Mouse (Mus musculus): ENCODE data around the gene Scin.
"Not testable (repeated sequence)": the region's sequence is repeated elsewhere in the genome, so short reads cannot be mapped to it uniquely, and the experiment has no call there.

The Scin gene

GRCm38 (mm10) chr12:40133573-40134271, at the start of gene Scin:
Gene Scin, minus strand, starts transcription at chr12:40134228.
- DNase-seq (ENCODE audit: low read depth, low spot score): no peak

DNA sequence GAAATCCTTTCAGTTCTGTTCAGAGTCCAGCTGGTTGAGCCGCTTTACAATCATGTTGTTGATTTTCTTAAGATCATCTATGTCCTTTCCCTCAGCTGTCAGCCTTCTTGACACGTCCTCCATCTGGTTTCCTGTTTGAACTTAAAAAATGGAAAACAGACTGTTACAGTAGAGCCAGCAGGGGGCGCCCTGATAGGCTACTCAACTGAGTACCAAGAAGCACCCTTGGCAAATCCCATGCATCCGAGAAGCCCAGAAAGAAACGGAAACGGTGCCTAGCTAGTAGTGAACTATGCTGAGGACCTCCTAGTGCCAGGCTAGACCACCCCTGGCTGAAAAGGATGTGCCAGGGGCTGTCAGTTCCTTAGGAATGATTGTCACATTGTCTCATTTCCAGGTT, 43.1 kb upstream of the Scin start:
- DNase-seq (ENCODE audit: low read depth, low spot score): no peak

DNA sequence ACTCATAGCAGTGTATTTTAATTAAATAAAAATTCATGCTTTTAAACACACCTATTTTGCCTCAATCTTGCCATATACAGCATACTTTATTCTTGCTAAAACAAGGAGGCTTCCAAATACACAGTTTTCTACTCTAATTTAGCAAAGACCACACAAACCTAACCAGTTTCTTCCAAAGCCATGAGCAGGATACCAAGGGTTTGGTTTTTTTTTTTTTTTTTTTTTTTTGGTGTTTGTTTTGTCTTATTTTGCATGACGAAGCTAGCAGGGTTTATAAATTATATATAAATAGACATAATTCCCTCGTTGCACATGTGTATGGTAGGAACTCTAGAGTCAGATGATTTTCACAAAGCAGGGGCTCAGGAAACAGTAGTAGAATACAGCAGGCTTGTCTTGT, 42.1 kb upstream of the Scin start:
- DNase-seq (ENCODE audit: low read depth, low spot score): no peak

- not testable (repeated sequence) for DNase-seq (ENCODE audit: low read depth, low spot score)
Measured at GRCm38 (mm10) chr12:40175171-40175570, 41.1 kb upstream of the Scin start.

DNA sequence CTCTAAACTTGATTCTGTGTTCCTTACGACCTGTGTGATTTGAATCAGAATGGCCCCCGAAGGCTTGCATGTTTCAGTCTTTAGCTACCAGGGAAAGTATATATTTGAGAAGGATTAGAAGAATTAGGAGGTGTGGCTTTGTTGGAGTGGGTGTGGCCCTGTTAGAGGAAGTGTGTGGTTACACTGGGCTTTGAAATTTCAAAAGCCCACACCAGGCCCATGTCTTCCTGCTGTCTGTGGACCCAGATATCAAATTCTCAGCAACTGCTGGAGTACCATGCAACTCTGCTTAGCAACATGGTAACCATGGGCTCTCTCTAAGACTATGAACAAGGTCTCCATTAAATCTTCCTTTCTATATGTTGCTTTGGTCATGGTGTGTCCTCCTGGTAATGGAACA, 37.6 kb upstream of the Scin start:
- DNase-seq (ENCODE audit: low read depth, low spot score): no peak

GRCm38 (mm10) chr12:40169675-40170074, 35.6 kb upstream of the Scin start:
- no peak for DNase-seq (ENCODE audit: low read depth, low spot score)

- DNase-seq (ENCODE audit: low read depth, low spot score): peak; percentile 26
Measured at GRCm38 (mm10) chr12:40164621-40165020, 30.6 kb upstream of the Scin start.

GRCm38 (mm10) chr12:40160777-40161176, 26.7 kb upstream of the Scin start:
- DNase-seq (ENCODE audit: low read depth, low spot score): no peak

DNA sequence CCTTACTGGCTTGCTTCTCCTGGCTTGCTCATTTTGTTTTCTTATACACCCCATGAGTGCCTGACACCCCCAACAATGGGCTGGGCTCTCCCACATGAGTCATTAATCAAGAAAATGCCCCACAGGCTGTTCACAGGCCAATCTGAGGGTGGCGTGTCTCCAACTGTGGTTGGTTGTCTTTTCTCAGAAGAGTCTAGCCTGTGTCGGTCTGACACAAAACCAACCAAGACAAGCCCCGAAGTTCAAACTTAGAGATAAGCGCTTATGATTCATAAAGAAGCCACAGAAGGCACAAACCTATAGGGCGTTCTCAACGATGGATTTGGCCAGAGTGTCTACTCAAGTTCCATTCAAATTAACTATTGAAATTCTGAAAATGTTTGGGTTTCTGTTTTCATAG, 20.2 kb upstream of the Scin start:
- DNase-seq (ENCODE audit: low read depth, low spot score): no peak

DNA sequence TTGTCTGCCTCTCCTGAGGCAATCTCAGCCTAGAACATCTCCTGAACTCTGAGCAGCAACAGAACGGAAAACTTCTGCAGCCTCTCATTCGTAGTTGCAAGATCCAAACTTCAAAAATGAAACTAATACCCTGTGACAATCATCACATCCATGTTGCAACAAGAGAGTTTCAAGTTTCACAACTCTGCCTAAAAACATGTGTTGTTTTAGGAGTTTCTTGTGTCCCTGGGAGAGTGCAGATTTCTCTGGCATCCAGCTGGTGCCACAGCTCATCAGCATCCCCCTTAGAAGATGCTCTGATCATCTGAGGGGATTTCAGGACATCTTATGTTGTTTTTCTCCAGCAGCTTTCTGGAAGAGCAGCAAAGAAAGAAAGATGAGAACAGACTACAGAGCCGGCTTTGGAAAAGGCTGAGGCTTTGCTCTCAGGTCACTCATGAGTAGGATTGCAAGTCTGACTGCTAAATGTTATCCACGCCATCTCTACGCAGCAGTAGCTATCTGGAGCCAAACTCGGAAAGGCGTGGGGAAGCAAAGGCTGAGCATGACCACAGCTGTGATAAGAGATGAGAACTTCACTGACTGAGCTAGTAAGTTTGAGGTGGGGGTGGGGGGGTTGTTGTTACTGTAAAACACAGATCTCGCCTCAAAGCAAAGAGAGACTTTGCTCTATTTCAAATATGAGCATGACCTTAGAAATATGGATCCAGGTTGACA, 18.5 kb upstream of the Scin start:
- DNase-seq (ENCODE audit: low read depth, low spot score): no peak

DNA sequence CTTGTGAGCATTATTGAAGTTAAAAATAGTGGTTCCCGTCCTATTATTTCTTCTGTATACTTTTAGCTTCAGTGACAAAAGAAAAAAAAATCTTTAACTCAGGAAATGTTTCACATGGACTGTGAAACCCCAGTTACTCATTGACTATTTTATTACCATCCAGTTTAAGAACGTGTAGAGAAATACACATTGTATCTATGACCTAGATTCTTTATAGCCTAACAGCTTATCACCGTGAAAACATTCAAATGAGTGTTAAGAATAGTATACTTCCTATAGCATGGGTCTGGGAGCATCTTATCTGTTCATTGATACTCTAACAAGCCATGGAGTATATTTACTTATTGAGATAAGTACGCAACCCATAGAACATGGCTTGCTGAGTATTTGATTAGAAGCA, 13.3 kb upstream of the Scin start:
- no peak for DNase-seq (ENCODE audit: low read depth, low spot score)

- DNase-seq (ENCODE audit: low read depth, low spot score): no peak
Measured at GRCm38 (mm10) chr12:40146510-40146909, 12.5 kb upstream of the Scin start.

DNA sequence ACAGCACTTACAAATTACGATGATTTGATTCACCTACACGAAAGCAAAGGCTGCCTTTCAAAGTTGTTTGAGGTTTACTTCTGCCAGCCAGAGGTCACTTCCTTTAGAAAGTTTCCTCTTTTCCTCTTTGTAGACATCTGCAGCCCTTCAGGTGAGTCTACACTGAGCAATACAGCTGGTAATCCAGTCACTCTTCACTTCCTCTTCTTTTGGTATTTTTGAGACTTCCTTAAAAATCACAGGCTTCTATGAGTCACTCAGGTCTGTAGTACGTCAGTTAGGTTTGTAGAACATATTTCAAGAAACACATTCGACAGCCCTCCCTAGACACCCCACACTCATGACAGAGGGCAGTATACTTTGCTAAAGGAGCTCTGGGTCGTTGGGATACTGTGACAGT, 6.7 kb upstream of the Scin start:
- DNase-seq (ENCODE audit: low read depth, low spot score): no peak

- DNase-seq (ENCODE audit: low read depth, low spot score): no peak
Measured at GRCm38 (mm10) chr12:40139484-40140245, 5.6 kb upstream of the Scin start.

DNA sequence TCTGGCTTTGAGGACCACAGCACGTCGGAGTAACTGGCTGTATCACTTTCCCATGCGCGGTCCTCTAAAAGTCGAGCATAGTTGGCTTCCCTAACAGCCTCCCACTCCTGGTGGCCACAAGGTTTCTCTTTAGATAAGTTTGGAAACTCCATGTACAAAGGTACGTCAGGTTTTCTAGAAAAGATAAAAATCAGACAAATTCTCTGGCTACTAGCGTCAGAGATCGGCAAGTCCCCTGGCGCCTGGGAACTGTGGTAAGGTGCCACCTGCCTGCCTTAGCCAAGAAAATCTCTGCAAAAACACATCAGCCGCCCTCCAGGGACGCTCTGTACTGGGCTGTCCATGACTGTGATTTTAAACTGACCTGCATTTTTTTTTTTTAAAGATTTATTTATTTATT, 501 bp upstream of the Scin start:
- DNase-seq (ENCODE audit: low read depth, low spot score): no peak

DNA sequence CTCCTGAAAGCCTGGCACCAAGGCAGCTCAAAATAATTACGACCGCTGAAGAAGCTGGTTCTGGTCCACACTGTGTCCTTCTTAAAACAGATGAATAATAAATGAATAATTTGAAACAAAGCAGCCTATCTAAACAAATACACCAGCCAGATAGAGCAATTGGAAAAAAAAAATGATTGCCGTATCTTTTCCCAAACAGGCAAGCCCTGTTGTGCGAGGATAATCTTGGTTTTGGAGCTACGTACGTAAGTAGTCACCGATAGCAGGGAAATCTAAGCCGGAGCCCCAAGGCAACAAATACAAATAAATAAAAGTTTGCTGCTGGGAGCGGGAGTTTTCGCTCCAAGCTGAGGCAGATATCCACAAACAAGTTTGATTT, 845 bp downstream of the Scin start:
- DNase-seq (ENCODE audit: low read depth, low spot score): no peak

DNA sequence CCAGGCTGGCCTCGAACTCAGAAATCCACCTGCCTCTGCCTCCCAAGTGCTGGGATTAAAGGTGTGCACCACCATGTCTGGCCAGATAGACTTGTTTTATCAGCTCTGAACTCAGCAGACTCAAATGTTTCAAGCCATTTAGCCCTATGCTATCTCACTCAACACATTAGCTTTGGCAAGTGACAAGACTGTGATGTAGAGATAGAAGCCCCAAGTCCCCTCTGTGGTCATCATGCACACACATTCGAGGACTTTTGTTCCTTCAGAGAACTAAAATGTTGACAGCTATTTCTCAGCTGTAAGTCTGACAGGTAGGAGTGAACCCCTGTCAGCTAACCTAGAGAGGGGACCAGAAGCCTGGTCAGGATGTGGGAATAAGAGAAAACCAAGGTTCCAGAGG, 15.2 kb downstream of the Scin start:
- DNase-seq (ENCODE audit: low read depth, low spot score): no peak

GRCm38 (mm10) chr12:40117045-40117444, 17.0 kb downstream of the Scin start:
- no peak for DNase-seq (ENCODE audit: low read depth, low spot score)

GRCm38 (mm10) chr12:40116214-40116613, 17.8 kb downstream of the Scin start:
- no peak for DNase-seq (ENCODE audit: low read depth, low spot score)

- DNase-seq (ENCODE audit: low read depth, low spot score): no peak
Measured at GRCm38 (mm10) chr12:40114883-40115282, 19.1 kb downstream of the Scin start.

DNA sequence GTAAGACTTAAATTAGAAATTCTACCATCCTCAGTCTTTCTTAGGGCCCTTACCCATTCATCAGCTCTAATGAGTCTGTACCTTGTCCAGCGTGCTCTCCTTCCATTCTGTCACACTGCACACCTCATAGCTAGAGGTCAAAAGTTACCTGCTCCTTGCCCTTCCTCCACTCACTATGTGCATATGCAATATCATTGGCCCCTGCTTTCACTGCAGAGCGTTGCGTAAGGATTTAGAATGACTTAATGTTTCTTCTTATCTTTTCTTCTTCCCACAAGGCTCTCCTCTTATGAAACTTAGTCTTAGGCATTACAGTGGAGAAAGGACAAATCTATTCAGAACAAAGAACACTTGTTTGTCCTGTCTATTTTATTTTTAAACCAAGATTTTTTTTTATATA, 20.0 kb downstream of the Scin start:
- DNase-seq (ENCODE audit: low read depth, low spot score): no peak

- DNase-seq (ENCODE audit: low read depth, low spot score): no peak
Measured at GRCm38 (mm10) chr12:40113605-40114004, 20.4 kb downstream of the Scin start.

DNA sequence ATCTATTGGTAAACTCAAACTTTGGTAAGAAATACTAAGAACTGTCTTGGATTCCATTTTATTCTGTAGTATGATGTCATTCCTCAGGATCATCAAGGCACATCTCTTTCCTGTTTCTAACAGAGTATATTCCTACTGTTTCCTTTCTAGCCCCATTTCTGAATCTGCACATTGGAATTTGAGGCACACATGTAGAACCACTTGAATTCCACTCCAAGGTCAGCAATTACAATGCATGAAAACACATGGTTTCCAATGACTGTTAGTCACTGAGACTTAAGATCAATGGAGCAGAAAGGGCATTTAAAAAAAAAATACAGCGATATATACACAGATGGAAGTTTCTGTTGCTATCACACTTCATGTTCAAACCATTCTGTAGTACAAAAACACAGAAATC, 24.8 kb downstream of the Scin start:
- no peak for DNase-seq (ENCODE audit: low read depth, low spot score)
